Mouse (Mus musculus) cerebellum, postnatal 10 days (tissue): ENCODE measurements at regions not wholly inside any gene's neighbourhood (a gene's known extent, or its start where the extent isn't known, plus 50 kb on each side); places are given as distances from the start of the nearest gene placed in this dataset.

Experiments
- DNase-seq, 2 experiments: peaks; one replicate each; pipeline ENCODE4 v3.0.0; 2021; ENCODE audit warnings: mixed read lengths in 2 of 2

DNA sequence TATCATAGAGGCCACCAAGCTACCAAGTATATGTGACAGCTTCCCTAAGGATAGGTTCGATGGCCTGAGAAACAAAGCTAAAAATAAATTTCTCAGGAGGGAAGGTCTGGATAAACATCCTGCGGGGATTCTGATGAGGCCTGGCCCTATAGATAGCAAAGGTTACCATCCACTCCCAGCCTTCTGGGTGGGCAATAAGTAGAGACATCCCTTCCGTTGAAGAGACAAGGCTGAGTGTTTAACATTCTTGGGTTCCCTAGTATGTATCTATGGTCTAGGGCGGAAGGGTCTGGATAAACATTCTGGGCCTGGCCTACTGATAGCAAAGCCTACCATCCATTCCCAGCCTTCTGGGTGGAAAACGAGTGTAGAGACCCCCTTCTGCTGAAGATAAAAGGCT is 180.5 kb upstream of the Dlk1 start:
- DNase-seq: no peak

- DNase-seq: no peak
These were observed 137.8 kb upstream of the Dlk1 start for GRCm38 (mm10) chr12:109314850-109315249.

DNA sequence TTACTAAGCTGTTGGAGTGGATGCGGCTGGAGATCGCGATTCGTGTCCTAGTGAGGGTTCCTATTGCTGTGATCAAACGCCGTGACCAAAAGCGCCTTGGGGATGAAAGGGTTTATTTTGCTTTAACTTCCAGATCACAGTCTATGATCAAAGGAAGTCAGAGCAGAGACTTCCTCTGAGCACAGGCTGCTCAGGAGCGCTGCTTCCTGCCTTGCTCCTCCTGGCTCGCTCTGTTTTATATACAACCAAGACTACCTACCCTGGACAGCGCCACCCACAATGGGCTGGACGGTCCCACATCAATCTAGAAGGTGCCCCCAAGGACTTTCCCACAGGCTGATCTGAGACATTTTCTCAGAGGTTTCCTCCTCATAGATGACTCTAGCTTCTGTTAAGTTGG is 126.6 kb upstream of the Dlk1 start:
- DNase-seq: no peak

GRCm38 (mm10) chr12:109371327-109371726 is 81.3 kb upstream of the Dlk1 start:
- no peak for DNase-seq

DNA sequence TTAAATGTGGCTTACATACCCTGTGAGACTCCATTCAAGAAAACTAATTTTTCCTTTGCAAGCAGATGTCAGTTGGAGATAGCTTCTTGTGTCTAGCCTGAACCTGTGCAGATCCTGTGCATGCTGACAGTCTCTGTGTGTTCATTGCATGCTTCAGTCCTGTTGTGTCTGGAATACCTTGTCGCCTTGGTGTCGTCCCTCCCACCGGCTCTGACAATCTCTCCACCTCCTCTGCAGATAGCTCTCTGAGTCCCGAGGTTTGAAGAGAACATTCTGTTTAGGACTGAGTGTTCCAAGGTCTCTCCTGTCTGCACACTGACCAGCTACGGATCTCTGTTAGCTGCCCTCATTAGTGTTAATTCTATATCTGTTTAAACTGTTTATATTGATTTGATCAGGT is 66.8 kb upstream of the Dlk1 start:
- DNase-seq: no peak

DNA sequence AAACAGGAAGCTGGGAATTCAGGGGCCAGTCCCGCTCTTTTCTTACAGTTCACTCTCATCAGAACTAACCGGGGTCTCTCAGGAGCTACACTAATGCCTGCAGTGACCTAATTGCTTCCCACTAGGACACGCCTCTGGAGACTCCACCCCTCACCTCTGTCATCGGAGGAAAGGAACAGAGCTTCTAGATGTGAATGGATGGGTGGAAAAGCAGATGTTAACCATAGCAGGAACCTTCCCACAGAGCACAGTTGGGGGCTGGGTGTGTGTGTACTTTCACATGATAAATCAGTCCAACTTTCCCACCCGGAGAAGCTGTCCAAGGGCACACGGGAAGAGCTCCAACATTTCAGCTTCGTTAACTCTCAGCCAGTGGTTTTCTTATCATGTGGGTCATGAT is 63.8 kb upstream of the Dlk1 start:
- DNase-seq: no peak

- no peak for DNase-seq
These were observed 62.2 kb upstream of the Dlk1 start for GRCm38 (mm10) chr12:109390388-109390920.

- DNase-seq: no peak
These were observed 61.6 kb upstream of the Dlk1 start for GRCm38 (mm10) chr12:109390978-109391377.

DNA sequence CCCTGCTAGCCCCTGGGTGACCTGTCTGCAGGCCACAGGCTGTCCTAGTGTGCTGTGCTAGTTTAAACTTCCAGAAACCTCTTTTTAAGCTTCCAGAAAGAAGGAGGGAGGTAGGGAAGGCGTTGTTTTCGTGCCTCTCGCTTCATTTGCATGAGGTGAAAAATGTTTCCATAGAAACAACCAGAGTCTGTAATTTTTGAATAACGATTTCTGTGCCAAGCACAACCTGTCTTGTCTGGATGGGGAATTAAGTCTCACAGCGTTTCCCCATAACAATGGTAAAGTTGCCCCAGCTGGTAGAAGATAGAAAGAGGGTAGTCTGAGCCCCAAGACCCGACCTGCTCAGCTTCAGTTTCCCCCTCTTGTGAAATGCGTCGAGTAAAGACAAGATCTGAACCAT is 59.3 kb upstream of the Dlk1 start:
- no peak for DNase-seq

DNA sequence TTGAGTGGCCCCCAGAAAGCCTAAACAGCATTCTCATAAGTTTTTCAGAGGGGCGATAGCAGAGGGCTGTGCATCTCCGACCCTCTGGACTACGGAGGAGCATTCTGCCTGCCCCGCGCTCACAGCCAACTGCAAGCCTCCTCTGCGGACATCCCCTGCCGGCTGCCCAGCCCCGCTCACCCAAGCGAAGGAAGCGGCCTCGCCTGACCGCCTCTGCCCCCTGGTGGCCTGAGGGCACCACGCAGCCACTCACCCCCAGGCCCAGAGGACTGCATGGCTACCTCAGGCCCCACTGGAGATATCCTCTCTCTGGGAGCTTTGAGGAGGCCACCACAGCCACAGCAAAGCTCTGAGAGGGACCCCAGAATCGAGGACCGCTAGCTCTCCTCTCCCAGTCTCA is 58.8 kb upstream of the Dlk1 start:
- peak; percentile 90 to 92 for DNase-seq

DNA sequence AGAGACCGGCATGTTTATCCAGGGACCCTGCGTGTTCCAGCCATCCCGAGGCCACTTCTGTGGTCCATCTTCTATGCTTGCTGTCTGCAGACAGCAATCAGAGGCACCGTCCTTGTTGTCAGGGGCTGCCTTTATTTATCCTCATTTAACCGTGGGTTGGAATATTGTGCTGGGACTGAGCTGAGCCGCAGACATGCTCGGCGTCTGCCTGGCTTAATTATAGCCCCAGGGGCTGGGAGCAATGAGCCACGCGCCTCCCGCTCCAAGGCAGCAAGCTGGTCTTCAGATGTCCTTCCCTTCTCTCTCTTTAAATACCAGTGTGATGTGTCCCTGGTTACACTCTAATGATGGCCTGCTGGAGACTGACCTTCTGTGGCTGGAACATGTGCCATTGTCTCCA is 58.2 kb upstream of the Dlk1 start:
- peak; percentile 40 to 43 for DNase-seq

DNA sequence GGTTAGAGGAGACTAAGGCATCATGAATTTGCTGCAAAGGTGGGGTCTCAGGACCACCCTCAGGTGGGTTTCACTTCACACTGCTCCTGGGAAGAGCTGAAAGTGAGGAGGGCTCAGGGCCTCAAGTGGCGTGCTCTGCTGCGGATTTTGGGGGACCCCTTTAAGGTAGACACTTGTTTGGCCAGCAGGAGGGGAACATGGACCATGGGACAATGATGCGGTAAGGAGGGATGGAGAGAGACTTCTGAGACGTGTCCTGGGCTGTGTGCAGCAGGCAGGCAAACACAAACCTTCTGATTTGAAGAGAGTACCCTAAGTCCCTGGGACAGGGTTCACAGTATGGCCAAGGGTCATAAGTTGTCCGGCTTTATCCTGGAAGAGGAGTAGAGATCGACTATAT is 56.0 kb upstream of the Dlk1 start:
- DNase-seq: no peak

DNA sequence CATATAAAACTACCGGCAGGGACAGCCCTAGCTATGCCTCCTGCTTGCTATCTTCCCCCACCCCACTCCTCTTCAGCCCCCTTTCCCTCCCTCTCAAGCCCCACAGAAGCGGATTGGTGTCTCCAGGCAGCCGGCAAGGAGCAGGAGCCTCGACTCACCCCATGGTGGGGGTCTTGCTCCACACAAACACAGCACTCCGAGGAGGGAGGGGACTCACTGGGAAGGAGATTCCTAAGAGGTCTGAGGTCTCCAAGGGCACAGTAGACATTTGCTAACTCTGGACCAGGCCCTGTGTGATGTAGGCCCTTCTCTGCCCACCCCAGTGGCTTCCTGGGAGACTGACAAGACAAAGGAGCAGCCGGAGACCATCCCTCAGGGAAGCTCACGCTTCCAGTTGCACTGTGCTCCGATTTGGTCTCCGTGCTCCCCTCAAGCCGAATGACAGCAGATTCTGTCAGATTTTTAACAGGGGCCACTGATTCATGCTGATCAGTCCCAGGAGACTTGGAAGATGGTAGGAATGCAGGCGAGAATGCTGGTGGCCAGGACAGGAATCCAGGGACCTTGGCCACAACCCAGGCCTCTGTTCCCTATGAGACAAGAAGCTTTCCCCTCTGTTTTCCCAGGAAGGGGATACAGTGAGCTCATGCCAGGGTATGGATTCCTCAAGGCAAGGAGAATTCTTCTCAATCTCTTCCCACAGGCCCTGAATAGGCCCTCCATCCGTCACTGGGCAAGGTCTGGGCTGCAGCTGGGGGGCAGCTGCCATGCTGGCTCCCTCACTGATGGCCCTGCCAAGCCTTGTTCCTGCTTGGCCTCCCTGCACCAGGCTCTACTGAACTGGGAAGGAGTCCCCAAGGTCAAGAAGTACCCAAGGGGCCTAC is 55.2 kb upstream of the Dlk1 start:
- DNase-seq: peak; percentile 57 to 66

DNA sequence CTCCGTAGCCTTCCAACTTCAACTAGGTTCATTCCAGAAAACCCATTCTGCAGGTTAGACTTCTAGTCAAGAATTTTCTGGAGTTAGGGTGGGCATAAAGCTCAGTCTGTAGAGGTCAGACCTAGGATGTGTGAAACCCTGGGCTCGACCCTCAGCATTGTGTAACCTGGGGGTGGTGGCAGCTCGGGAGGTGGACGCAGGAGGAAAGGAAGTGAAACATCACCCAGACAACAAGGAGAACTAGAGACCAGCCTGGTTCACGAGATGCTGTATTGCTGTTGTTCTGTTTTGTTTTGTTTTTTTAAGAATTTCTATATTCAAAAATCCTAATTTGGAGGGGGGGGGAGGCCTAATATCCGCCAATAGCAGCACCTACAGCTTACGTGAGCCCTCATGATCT is 54.1 kb upstream of the Dlk1 start:
- DNase-seq: no peak

- DNase-seq: peak in 1 of 2 experiments; percentile 35
These were observed 53.7 kb upstream of the Dlk1 start for GRCm38 (mm10) chr12:109398951-109399350.

DNA sequence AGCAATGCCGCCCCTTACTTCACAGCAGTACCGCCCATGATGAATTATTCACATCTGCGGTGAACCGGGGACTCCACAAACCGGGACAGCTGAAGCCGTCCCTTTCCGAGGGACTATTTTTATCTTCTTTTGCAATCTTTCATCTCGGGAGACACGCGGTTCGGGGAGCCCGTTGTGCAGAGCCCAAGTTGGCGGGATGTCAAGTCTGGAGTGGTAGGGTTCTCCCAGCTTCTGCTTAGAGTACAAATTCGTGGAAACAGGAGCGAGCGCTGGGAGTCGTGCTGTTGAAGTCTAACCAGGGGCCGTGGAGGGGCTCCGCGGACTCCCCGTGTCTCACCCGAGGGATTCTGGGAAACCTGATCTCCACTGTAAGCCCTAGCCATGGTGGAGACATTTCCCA is 53.0 kb upstream of the Dlk1 start:
- DNase-seq: peak; percentile 58 to 60

GRCm38 (mm10) chr12:109400041-109400440 is 52.6 kb upstream of the Dlk1 start:
- no peak for DNase-seq

DNA sequence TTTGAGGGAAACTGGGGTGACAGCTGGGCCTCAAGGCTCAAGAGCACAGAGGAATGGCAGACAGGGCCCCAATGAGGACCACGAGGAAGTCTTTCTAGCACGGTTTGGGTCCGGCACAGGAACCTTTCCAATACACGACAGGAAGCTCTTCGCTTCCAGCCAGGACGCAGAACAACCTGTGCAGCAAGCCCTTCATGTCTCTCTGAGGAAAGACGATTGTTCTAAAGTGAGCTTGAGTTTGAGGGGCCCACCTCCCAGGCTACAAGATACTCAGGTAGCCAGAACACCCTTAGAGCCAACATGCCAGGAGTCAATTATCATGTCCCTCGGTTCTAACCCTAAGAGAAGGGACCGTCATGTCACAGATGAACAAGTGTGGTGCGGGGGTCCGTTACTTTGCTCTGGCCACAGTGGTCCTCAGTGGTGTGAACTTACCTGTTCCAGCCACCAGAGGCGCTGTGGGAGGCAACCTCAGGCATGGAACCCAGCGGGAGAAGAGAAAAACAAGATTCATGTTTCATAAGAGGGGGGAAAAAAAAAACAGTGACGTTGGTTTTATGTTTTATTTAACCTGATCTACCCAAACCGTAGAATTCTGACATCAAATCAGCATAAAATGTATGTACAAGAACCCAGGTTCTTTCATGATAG is 51.6 kb upstream of the Dlk1 start:
- DNase-seq: peak; percentile 66 to 77

- no peak for DNase-seq
These were observed 50.9 kb upstream of the Dlk1 start for GRCm38 (mm10) chr12:109401696-109402095.

DNA sequence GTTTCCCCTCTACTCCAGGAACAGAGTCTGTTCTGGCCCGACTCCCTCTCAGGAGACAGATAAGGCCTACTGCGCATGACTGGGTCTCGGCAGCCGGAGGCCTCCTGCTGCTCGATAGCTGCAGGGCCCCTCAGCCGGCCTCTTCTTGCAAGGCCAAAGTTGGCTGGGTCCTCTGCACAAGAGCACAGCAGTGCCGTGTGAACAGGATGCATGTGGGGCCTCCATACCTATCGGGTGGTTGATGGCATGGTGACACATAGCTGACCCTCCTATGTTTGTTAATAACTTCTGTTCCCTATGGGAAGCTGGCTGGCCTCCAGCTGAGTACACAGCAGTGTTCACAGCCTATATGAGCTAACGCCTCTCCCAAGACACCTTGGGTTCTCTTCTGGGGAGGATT is 50.4 kb upstream of the Dlk1 start:
- no peak for DNase-seq
